Mouse (Mus musculus): ENCODE measurements around the gene Fam198a.

The Fam198a gene

DNA sequence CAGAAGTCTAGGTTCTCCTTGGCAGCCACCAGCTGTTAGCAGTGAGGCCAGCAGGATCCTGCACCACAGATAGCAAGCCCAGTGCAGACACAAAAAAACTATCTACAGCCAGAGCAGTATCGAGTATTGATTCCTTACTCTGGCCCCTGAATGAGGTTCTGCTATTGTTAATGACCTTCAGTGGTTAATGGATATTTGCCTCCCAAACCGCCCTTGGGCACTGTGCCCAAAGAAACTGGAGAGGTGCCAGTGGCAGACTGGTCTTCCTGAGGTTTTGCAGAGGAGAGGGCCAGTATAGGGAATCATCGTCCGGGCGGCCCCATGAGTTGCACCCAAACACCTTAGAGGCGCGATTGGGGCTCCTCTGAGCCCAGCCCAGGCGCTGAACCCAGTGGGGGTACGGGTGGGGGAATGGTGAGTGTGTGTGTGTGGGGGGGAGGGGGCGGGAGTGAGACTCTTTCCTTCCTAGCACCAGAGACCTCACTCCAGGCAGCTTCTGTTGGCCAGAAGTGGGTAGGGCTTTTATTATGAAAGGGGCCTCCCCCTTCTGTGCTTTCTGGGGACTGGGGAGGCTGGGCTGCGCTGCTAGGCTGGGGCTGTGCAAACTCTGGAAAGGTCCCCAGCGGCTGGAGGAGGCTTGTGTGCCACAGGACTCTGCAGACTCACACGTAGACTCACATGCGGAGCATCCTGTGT is at the start of gene Fam198a:
Fam198a (plus strand) TSS at position 571 of the 696 bp plus-strand sequence.
- peak; percentile 45 for DNase-seq (ENCODE audit: low read depth, low spot score)

DNA sequence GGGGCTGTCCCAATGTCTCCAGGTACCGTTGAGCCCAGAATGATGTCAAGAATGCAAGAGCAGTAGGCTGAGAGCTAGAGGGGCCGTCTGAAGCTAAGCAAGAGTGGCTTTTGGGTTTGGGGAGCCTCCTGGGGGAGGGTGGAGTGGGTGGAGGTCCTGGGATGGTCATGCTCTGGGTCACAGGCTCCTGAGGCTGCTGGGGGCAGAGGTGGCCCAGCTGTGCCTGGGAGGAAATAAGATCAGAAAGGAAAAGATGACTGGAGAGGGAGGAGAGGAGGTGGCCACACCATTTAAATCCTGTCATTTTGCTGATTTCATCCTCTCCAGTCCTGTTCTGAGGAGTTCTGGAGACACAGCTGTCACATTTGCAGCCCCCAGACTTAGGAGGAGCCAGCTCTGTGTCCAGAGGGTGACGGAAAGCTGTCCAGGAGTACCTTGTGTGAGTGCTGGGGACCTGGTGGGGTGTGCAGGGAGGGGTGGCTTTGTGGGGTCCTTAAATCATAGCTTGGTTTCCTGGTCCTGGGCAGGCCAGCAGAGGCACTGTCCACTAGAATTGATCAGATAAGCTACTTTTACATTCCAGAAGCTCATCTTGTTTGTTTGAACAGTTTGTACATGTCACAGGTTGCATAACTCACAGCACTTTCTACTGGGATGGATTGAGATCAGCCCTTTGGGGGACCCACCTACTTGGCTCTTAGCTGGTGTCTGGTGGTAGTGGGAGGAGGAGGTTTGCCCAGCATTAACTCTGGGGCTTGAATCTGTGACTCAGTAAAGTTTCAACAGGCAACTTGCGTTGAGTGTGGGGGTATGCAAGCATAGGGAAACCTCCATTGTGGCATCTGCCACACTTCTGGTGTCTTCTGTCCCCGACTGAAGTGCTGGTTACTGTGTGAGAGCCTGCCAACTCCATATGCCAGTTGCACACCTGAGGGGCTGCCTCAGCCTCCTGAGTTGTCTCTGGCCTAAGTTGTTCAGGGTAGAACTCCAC is 48.8 kb upstream of the Fam198a start:
- DNase-seq (ENCODE audit: low read depth, low spot score): no peak

DNA sequence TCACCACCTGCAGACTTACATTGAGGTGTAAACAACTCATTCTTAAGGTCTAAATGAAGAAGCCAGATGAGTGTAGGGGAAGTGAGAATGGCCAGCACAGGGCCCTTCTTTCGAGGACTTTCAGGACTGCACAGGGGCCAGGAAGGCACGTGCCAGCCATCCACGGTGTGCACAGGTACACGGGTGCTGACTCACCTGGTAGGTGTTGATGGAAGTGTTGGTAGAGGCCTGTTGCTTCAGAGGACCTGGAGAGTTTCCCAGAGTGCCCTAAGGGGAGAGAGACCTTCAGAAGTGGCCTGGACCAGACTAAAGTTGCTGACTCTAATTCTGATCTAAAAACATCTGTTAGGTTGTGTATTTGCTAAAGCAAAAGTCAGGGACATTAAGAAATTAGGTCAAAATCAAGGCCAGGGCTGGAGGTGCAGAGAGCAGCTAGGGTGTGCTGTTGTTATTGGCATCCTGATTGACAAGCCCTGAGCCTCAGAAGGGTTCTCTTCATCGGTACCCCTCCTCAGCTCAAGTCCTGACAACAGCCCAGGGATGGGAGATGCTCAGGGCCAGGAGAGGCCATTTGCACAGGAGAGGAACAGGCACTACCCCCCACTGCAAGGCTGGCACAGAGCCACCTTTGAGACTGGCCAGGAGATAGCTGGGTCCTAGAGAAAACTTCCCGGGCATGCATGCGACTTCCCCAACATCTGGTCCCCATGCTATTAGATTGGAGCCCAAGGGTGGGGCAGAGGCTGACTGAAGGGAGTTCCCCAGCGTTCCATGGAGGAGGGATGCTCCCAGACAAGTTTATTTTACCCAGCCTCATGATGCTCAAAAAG is 47.1 kb upstream of the Fam198a start:
- DNase-seq (ENCODE audit: low read depth, low spot score): no peak

DNA sequence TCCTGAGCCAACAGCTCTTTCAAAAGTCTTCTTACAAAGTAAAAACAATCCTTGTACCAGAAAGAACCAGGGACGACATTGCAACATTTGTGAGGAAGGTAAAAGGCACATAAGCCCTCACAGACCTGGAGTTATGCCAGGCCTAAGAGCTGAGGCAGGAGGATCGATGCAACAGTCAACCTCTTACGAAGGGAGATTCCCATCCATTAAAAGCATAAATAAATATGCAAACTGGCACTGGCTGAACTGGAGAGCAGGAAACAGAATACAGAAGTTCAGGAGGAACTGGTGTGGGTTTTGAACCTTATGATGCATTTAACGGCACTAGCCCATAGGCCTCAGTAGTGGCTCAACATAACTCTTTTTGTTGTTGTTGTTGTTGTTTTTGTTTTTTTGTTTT is 46.5 kb upstream of the Fam198a start:
- no peak for DNase-seq (ENCODE audit: low read depth, low spot score)

DNA sequence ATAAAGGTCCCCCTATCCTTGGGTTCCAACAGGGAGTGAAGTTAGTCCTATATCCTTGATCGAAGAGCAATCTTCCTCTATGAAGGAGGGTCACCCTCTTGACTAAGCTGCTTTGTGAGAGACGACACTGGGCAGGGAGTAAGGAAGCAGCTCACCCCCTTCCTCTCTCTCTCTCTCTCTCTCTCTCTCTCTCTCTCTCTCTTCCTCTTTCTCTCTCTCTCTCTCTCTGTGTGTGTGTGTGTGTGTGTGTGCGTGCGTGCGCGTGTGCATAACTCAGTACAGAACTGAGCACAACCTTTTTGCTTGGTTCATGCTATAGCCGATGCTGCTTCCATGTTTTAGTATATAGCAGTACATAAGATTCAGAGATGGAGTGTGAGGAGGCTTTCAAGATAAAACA is 45.8 kb upstream of the Fam198a start:
- DNase-seq (ENCODE audit: low read depth, low spot score): no peak

DNA sequence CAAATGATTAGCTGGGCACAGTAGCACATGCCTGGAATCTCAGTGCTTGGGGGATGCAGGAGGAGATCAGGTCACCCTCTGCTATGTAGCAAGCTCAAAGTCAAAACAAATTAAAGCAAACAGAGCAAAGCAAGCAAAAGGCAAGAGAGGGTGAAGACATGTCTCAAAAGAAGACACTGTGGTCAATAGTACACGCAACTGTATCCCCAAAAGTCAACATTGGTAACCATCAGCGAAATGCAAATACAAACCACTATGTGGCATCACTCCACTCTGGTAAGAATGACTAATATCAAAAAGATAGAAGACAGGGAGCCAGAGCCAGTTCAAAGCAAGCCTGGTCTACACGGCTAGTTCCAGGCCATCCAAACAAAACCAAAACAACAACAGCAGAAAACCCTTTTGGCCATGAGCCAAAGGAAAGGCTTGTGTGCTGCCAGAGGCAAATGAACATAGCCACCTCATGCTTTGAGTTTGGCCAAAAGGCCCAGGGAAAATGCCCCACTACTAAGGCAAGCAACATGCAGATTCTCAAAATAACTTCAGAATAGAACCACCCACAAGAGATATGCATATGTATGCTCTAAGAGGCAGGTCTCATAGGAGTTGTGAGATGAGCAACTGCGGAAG is 45.1 kb upstream of the Fam198a start:
- DNase-seq (ENCODE audit: low read depth, low spot score): no peak

GRCm38 (mm10) chr9:121906456-121906855 is 44.3 kb upstream of the Fam198a start:
- no peak for DNase-seq (ENCODE audit: low read depth, low spot score)

- peak; percentile 63 for DNase-seq (ENCODE audit: low read depth, low spot score)
Measured at GRCm38 (mm10) chr9:121907356-121908070, 43.3 kb upstream of the Fam198a start.

DNA sequence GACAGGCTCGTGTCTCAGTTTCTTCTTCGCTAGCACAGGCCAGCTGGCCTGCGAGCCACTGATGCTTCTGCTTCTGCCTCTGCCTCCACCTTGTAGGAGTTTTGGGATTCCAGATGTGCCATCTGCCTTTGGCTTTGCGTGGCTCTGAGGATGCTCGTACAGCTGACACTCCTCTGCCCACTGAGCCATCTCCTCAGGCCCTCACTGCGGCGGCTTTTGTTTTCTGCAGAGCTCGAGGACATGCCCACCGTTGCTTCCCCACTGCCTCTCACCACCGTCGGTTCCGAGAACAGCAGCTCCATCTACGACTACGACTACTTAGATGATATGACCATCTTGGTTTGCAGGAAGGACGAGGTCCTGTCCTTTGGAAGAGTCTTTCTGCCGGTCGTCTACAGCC is 42.5 kb upstream of the Fam198a start:
- DNase-seq (ENCODE audit: low read depth, low spot score): no peak

DNA sequence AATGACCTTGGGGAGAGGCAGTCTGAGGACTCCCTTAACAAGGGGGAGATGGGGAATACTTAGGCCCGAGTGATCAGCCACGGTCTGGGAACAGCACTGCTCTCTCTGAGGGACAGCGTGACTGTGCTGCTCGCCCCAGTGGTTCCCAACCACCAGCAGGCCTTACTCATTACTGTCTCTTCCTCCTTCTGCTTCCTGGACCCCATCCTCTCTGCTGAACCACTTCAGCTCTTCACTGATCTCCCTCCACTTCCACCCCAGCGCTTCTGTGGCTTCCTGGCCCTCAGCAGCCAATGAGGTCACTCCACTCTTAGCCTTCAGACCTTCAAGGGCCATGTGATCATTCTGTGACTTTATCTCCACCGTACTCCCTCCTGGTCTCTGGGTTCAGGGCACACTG is 41.2 kb upstream of the Fam198a start:
- no peak for DNase-seq (ENCODE audit: low read depth, low spot score)

DNA sequence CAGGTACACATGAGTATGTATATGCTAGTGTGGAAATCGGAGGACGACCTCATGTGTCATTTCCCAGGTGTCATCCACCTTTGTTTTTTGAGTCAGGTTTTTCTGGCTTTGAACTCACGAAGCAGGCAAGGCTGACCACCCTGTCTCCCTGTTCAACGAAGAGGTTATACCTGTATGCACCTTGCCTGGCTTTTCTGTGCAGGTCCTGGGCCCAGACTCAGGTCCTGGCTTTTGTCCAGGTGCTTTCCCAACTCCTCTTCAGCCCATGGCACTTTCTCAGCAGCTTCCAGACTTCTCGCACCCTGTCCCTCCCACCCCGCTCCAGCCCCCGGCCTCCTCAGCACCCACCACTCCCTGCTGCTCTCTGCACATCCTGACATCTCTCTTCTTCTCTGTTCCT is 39.6 kb upstream of the Fam198a start:
- DNase-seq (ENCODE audit: low read depth, low spot score): no peak

- DNase-seq (ENCODE audit: low read depth, low spot score): no peak
Measured at GRCm38 (mm10) chr9:121912786-121913185, 38.0 kb upstream of the Fam198a start.

DNA sequence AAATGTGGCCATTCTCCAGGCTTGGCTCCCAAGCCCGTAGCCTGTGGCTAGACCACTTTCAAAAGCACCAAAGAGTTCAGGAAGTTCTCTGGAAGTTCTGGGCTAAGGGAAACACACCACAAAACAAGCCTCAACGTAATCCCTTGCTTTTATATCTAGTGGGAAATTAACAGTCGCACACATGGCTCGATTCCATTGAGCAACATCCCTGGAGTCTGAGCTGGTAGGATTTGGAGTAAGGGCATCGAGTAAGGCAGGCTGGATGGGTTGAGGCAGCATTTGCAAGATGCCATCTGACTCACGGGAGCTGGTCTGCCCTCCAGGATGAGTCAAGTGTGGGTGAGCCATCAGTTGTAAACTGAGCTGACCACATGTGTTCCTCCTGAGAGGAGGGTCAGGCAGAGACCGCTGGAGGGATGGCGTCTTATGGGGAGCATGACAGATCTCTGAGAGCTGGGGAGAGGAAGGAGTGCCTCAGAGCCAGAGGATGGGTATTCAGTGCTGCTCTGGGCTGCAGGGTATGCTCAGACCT is 36.5 kb upstream of the Fam198a start:
- no peak for DNase-seq (ENCODE audit: low read depth, low spot score)

- no peak for DNase-seq (ENCODE audit: low read depth, low spot score)
Measured at GRCm38 (mm10) chr9:121915056-121915455, 35.7 kb upstream of the Fam198a start.

DNA sequence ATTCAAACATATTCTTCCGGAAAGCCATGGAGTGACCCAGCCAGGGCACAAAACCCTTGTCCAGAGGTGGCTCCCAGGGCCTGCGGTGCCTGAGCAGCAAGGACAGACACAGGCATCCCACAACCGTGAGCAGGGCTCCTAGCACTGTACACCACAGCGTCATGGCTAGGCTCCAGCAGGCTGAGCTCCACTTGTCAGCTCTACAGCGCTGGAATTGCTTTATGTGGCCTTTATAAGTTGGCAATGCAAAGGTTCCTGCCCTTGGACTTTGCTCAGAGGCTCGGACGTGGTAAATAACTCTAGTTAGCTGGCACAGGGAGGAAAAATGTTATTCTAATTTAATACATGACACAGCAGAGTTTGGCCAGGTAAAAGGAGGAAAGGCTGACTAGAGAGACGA is 34.7 kb upstream of the Fam198a start, which contains the start of gene Cyp8b1:
Cyp8b1 (minus strand) TSS at position 204 of the 400 bp plus-strand sequence.
- DNase-seq (ENCODE audit: low read depth, low spot score): no peak

DNA sequence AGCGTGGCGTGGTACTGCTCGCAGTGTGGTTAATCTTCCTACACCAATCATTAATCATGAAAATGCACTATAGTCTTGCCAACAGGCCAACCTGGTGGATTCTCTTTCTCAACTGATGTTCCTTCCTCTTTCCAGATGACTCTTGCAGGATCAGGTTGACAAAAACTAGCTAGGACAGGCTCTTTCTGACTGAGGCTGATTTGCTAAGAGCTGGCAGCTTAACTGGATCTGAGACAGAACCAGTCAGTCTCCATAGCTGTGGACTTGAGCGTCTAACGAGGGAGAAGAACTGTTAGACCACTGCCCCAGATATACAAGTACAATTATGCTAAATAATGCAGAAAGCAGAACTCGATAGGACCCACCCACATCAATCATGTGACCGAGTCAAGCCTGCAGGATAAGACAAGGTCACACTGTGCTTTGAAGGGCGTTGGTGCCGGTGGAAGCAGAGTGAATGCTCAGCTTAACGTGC is 31.7 kb upstream of the Fam198a start:
- peak; percentile 66 for DNase-seq (ENCODE audit: low read depth, low spot score)

DNA sequence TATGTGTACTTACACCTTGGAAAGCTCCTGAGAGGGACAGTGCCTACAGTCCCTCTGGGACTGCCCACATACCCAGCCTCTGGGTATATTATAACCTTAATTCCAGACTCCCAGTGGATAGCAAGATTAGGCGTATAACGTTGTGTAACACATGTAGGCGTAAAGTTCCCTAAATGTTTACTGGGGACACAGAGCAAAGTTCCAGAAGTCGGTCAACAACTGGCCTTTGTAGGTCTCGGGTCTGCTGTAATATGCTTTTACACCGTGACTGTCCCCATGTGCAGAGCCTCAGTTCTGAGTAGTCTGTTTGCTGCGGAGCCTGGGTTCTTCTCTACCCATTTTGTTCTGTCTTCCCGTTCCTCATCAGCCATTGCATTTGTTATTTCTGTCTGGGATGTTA is 27.3 kb upstream of the Fam198a start:
- DNase-seq (ENCODE audit: low read depth, low spot score): no peak

DNA sequence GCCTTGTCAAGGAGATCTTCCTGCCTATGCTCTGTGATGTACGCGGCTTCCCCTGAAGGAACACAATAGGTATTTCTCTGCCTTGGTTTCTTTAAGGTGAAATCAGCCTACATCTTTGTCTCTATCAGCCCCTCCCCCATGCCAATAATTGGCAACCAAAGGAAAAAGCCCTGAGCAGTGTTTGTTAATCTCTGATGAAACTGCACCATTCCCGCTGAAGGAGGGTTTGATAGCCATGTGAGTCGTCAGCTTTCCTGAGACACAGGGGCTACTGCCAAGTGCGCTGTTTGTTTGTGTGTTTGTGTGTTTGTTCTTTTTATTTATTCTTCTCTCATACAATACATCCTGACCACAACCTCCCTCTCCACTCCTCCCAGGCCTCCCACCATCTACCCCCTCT is 26.9 kb upstream of the Fam198a start:
- no peak for DNase-seq (ENCODE audit: low read depth, low spot score)

- DNase-seq (ENCODE audit: low read depth, low spot score): no peak
Measured at GRCm38 (mm10) chr9:121924901-121925560, 25.8 kb upstream of the Fam198a start.

DNA sequence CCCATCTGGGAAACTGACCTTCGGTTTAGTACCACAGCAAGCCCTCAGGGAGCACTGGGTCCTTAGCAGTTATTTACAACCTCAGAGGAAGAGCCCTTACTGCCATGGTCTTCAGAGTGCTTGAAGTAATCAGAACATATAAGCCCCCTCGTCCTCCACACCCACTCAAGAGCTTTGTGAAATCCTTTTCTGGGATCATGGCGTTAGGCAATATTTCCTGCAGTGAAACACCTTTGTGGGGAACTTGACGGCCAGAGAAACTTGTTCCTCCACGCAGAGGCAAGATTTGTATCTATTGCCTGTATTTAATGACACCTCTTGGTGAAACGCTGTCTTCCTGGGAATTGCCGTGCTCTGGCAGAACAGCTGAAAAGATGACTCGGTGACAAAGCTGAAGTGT is 24.8 kb upstream of the Fam198a start:
- no peak for DNase-seq (ENCODE audit: low read depth, low spot score)
